Mouse (Mus musculus) cerebellum, adult (tissue): ENCODE results near the gene Zfp37.
"Not testable (repeated sequence)": the region's sequence is repeated elsewhere in the genome, so short reads cannot be mapped to it uniquely, and the experiment has no call there.

Experiments used
- ATAC-seq: cut with Nextera tagmentation; 2 replicates; pipeline ENCODE4 v1.9.2; 2017; ENCODE audit warnings: mild to moderate bottlenecking, moderate library complexity, mixed read lengths; ENCODE audit not compliant: insufficient number of reproducible peaks, low FRiP score, low TSS enrichment

Zfp37 gene

GRCm38 (mm10) chr4:62213490-62213889 lies 17.4 kb downstream of the Zfp37 start:
- ATAC-seq: no peak

GRCm38 (mm10) chr4:62210035-62210434 lies 20.8 kb downstream of the Zfp37 start:
- no peak for ATAC-seq

GRCm38 (mm10) chr4:62208696-62209380 lies 22.0 kb downstream of the Zfp37 start:
- peak; percentile 15; the same call in 1 of the 2 replicates for ATAC-seq

DNA sequence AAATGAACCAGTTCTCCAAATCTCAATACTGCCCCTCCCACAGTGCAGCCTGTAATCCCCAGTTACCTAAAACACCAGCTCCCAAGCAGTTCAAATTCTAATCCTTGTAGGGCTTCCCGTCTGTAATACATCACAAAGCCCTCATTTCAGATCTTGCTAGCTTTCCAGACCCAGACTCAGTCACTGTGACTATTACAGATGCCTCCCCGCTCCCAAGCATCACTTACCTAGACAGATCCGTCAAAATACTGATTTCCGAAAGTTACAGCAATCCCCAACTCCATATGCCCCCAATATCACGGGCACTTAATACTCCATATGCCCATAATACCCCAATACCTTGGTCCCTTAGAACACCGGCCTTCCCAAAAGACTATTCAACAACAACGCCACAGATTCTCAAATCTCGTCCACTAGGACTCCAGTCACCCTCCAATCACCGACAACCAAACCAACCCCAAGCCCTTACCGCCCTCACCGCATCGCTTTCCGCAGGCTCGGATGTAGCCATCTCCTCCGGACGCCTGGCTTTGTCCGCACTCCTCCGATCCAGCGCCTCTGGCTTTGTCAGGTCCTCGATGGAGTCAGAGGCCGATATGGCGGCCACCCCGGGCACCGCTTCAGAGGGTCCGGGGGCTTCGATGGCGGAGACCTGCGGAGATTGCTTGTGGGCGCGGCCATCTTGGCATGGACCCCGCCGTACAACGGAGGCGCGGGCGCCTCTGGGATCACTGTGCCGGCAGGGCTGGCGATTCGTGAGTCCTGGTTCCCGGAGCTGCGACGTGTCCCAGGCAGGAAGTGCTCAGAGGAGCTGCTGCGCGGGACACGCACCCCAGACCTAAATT lies 22.8 kb downstream of the Zfp37 start:
- peak; percentile 97 for ATAC-seq

- no peak for ATAC-seq
Measured at GRCm38 (mm10) chr4:62199923-62200529, 30.8 kb downstream of the Zfp37 start.

GRCm38 (mm10) chr4:62188778-62189177 lies 42.1 kb downstream of the Zfp37 start:
- no peak for ATAC-seq

- no peak for ATAC-seq
Measured at GRCm38 (mm10) chr4:62177282-62177681, 53.6 kb downstream of the Zfp37 start.

DNA sequence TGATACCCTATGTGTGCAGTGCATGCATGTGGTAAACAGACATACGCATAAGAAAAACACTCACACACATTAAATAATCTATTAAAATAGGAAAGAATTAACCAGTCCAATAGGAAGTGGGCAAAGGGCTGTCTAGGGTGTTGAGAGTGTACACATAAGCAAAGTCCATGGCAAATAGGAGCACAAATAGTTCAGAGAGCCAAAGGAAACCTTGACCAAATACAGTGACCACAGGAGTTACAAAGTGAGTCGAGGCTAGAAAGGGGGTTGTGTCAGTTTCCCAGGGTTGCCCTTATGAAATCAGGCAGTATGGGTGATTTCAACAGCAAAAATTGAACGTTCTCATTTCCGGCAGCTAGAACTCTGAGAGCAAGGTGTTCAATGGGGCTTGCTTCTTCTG lies 56.4 kb downstream of the Zfp37 start:
- ATAC-seq: no peak

DNA sequence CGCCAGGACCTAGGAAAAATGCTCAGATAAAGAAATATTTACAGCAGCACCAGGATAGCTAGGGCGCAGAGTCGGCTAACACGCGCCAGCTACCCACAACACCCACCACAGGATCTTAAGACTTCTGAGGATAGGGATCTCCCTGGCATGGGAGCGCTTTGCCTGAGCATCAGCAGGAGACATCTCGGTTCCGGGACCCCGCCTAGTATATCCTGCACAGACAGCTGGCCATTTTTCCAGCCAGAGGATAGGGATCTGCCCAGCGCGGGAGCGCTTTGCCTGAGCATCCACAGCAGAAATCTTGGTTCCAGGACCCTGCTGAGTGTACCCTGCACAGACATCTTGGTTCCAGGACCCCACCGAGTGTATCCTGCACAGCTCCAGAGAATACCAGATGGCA lies 63.2 kb downstream of the Zfp37 start:
- ATAC-seq: not testable (repeated sequence)

DNA sequence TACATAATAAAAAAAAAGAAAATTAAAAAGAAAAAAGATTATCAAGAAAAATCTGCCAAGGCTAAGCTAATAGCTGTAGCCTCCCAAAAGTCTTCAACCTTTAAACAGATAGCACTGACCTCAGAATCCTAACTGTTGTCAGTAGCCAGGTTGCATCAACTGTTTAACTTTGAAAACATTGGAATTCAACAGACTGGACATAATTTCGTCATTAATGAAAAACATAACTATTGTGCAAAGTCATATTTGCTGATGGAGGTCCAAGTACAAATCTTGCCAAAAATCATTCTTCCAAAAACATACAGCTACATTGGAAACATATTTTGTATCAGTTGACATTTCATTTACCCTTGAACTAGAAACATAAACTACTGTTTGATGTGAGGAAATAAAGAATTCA lies 72.4 kb downstream of the Zfp37 start:
- ATAC-seq: no peak

GRCm38 (mm10) chr4:62150811-62151210 lies 80.0 kb downstream of the Zfp37 start, which contains the start of gene Mup21:
Mup21 (minus strand) TSS chr4:62150863.
- ATAC-seq: no peak
